Mouse (Mus musculus): ENCODE results near the gene Smad3.

The Smad3 gene

DNA sequence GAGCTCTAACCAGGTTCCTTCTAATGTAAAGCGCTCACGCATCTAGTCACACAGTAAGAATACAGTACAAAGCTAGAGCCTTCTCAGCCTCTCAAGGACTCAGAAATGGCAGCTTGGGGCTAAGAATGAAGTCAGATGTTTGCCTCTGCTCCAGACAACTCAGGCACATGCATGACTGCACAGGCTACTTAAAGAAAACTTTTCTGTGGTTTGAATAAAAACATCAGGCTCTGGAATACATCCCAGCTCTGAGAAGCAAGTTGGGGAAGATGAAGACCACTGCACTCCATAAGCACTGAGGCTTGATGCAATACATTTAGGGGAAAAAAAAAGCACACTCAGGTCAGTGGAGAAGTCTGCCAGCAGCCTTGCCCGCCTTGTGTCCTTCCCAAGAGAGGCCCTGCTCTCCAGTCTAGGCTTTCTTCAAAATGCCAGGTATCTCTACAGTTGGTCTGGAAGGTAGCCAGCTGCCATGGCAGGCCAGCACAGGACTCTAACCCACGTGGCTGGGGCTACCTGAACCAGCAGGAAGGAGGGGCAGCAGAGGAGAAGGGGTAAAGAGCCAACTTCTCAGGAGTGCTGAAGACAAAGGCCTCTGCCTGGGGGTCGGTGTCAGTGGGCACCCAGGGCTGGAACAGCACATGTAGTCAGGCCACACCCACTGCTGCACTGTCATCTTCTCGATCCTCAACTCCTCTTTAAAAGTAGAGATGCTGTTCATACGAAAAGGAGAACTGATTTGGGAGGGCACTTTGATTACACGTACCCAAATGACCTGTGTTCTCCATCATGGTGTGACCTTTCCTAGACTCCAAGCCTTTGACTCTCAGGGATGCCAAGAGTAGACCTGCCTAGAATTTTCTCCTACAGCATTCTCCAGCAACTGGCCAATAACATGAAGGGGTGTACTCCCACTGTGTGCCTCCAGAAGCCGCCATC is 109.9 kb downstream of the Smad3 start:
- no peak for ATAC-seq (ENCODE audit: insufficient number of reproducible peaks, low FRiP score, low TSS enrichment)

GRCm38 (mm10) chr9:63645084-63645483 is 112.7 kb downstream of the Smad3 start:
- no peak for ATAC-seq (ENCODE audit: insufficient number of reproducible peaks, low FRiP score, low TSS enrichment)

DNA sequence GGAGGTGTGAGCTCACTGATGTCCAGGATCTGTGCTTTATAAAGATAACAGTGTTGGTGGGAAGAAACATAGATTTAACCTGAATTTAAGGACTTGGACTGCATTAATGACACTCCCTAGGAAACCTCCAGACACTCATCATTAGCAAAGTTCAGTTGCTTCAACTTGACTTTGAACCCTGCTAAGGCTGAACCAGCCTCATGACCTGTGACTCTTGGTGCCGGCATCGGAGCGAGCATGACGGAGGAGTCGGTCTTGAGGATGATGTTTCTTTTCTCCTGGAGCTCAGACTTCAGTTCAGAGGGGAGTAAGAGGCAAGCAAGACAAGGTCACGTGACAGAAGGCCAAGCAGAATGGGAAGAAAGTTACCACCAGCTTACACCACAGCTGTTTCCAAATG is 113.8 kb downstream of the Smad3 start:
- ATAC-seq (ENCODE audit: insufficient number of reproducible peaks, low FRiP score, low TSS enrichment): no peak

GRCm38 (mm10) chr9:63641983-63642646 is 115.7 kb downstream of the Smad3 start:
- ATAC-seq (ENCODE audit: insufficient number of reproducible peaks, low FRiP score, low TSS enrichment): no peak

GRCm38 (mm10) chr9:63636113-63636512 is 121.7 kb downstream of the Smad3 start:
- ATAC-seq (ENCODE audit: insufficient number of reproducible peaks, low FRiP score, low TSS enrichment): no peak

DNA sequence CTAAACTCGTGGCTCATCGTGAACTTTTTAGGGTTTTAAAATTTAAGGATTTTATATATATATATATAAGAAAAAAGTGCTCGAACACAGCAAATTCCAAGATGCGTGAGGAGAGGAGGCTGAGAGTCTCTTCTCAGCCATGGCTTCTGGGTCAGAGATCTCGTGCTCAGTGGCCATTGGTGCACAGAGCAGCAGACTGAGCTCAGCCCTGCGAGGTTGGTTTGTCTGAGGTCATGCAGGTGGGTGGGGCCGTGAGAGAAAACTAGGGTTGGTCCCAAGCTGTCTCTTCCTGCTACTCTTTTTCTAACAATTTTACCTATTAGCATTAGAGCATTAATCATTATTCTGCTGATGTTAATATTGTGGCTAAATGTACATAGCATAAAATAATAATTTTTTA is 124.5 kb downstream of the Smad3 start:
- no peak for ATAC-seq (ENCODE audit: insufficient number of reproducible peaks, low FRiP score, low TSS enrichment)

GRCm38 (mm10) chr9:63632924-63633323 is 124.9 kb downstream of the Smad3 start:
- no peak for ATAC-seq (ENCODE audit: insufficient number of reproducible peaks, low FRiP score, low TSS enrichment)

GRCm38 (mm10) chr9:63632045-63632444 is 125.7 kb downstream of the Smad3 start:
- ATAC-seq (ENCODE audit: insufficient number of reproducible peaks, low FRiP score, low TSS enrichment): no peak

GRCm38 (mm10) chr9:63625090-63625756 is 132.6 kb downstream of the Smad3 start:
- no peak for ATAC-seq (ENCODE audit: insufficient number of reproducible peaks, low FRiP score, low TSS enrichment)

GRCm38 (mm10) chr9:63623895-63624569 is 133.8 kb downstream of the Smad3 start:
- ATAC-seq (ENCODE audit: insufficient number of reproducible peaks, low FRiP score, low TSS enrichment): no peak

- no peak for ATAC-seq (ENCODE audit: insufficient number of reproducible peaks, low FRiP score, low TSS enrichment)
Measured at GRCm38 (mm10) chr9:63617967-63618366, 139.8 kb downstream of the Smad3 start.

DNA sequence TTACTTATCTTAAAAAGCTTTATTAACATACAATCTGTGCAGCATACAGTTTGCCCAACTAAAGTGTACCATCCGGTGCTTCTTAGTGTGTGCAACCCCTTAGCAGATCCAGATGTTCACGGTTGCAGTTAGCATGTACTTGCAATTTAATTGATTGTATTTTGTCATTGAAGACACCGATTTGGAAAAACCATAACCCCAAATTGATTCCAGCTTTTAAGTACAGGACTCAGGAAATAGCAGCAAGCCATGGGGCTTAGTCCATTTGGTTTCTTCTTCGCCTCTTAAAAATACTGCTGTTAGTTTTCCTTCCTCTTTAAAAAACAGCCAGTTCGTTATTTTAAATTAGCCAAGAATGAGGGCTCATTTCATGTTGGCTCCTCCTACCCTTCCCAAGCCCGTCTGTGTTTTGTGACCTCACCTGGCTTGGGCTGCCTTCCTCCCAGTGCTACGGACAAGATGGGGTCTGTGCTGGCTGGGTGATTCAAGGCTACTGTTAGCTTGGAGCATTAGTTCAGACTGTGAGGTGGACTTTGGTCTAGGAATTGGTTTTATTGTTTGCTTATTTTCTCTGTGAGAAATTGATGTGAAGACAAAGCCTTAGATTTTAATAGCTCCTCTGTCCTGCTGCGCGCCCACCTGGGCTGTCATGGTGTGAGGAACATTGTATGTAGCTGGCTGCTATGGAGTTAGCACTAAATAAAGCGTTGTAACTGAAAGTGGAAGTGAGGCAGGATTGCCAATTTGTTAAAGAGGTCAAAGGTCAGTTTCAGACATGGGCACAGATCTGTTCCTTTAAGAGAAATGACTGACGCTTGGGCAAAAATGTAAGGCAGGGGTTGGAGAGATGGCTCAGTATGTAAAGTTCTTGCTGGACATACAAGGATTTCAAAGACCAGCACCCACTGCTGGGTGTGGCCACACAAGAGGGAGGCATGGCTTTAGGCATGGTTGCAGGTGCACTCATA is 143.5 kb downstream of the Smad3 start:
- no peak for ATAC-seq (ENCODE audit: insufficient number of reproducible peaks, low FRiP score, low TSS enrichment)

GRCm38 (mm10) chr9:63613569-63613968 is 144.2 kb downstream of the Smad3 start:
- ATAC-seq (ENCODE audit: insufficient number of reproducible peaks, low FRiP score, low TSS enrichment): no peak

GRCm38 (mm10) chr9:63612565-63613515 is 145.0 kb downstream of the Smad3 start:
- ATAC-seq (ENCODE audit: insufficient number of reproducible peaks, low FRiP score, low TSS enrichment): no peak

DNA sequence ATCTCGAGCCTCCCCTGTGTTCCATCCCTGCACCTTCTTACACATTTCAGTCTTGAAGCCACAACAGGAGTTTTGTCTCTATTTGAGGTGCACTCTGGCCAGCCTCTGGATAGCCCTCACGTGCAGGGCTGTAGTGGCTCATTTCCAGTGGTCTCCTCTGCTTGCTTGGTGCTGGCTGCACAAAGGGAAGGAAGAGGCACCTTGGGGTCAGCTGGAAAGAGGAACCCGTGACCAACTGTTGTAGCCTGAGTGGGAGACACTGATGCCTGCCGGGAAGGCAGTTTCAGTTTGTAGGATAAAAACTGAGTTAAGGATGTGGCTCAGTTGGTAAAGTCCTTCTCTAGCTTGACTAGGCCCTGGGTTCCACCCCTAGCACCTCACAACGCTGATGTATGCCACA is 145.8 kb downstream of the Smad3 start:
- no peak for ATAC-seq (ENCODE audit: insufficient number of reproducible peaks, low FRiP score, low TSS enrichment)

DNA sequence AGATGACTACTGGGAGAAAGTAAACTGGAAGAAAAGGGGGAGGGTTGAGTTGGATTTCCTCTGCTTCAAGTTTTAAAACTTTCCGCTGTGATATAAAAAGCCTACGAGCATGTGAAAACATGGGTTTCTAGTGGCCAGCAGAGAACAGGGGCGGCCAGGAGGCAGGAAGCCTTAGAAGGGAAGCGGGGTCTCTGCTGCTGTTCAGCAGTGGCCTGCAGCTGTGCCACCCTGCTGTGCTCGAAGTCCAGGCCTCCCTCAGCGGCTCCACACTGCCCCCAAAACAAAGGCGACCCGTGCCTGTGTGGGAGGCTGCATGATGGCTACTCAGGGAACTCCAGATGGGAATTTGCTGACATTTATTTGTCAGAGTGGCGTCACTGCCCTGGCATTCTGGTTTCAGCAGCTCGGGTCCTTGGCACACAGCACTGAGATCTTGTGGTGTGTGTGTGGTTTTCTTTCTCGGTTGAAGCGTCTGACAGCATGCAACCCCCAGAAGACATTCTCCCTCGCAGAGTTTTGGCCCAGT is 146.9 kb downstream of the Smad3 start:
- ATAC-seq (ENCODE audit: insufficient number of reproducible peaks, low FRiP score, low TSS enrichment): no peak

DNA sequence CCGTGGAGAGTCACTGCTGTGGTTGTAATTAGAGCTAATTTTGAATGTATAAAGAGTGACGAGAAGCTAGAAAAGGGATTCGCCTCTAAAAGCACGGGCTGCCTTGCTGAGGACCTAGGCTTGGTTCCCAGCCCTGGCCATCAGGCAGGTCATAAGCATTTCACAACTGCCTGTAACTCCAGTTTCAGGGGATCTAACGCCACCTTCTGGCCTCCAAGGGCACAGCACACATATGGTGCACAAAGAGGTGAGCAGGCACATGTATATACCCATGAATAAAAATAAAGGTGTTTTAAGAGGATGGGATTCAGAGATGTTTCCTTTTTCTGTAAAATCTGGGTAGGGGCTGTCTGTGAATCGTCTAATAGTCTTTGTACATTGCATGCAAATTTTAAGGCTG is 147.6 kb downstream of the Smad3 start:
- no peak for ATAC-seq (ENCODE audit: insufficient number of reproducible peaks, low FRiP score, low TSS enrichment)

- ATAC-seq (ENCODE audit: insufficient number of reproducible peaks, low FRiP score, low TSS enrichment): no peak
Measured at GRCm38 (mm10) chr9:63609776-63610175, 148.0 kb downstream of the Smad3 start.

Data from cerebellum, adult (tissue).